Mouse (Mus musculus) neural tube, postnatal 0 days (tissue): Measurements from ENCODE around the gene Klhl11. TPM values are rescaled to one million over a fixed set of nuclear protein-coding genes. Genes with fewer than 3 reads are reported as not detected.

Source experiments
- microRNA-seq: library from miRNA; unstranded; fragments of <30 nt; microRNA quantifications from one replicate; pipeline ENCODE4, GENCODE M21; 2016
- polyA plus RNA-seq: library from polyadenylated mRNA; unstranded; fragments of >200 nt; fragmentation: Nextera tagmentation; extraction: Ambion mirVana; gene quantifications from 2 replicates; pipeline ENCODE4 v1.2.1, GENCODE M21; 2015

The Klhl11 gene
- polyA plus RNA-seq, result 8.3 and 8.5 TPM in 2 replicates

DNA sequence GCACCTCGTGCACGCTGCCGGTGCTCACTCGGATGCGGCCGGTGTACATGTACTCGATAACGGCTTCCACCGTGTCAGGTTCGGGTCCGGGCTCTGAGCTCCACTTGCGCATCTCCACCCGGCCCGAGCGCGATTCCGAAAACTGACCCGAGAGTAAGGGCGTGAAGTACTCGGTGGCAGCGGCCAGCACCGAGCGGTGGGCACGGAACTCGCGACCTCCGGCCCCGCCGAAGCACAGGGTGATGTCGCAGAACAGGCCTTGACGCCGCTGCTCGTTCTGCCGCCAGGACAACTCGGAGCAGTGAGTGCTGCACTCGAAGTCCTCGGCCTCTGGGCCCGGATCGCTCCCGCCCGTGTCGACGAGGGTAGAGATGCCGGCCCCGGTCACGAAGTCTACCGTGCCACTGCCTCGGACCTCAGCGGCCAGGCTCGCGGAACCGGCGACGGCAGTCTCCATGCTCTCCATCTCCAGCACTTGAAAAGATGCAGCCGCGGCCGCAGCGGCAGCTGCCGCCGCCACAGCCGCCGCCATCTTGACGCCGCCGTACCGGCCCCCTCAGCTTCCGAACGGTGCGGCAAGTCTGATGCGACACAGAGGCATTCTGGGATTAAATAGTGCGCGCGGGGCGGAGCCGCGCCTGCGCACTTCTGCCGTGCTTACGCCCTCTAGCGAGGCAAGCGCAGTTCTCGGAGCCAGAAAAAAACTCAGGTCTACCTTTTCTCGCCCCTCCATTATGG is at the start of gene Klhl11:
Gene Klhl11, minus strand, starts transcription at position 545 of the 738 bp plus-strand sequence.

GRCm38 (mm10) chr11:100441797-100442196 is 30.7 kb downstream of the Klhl11 start, which contains the start of the genes Nt5c3b and Klhl10:
Nt5c3b (minus strand) TSS chr11:100441808.
Klhl10 (plus strand) TSS chr11:100441917.

DNA sequence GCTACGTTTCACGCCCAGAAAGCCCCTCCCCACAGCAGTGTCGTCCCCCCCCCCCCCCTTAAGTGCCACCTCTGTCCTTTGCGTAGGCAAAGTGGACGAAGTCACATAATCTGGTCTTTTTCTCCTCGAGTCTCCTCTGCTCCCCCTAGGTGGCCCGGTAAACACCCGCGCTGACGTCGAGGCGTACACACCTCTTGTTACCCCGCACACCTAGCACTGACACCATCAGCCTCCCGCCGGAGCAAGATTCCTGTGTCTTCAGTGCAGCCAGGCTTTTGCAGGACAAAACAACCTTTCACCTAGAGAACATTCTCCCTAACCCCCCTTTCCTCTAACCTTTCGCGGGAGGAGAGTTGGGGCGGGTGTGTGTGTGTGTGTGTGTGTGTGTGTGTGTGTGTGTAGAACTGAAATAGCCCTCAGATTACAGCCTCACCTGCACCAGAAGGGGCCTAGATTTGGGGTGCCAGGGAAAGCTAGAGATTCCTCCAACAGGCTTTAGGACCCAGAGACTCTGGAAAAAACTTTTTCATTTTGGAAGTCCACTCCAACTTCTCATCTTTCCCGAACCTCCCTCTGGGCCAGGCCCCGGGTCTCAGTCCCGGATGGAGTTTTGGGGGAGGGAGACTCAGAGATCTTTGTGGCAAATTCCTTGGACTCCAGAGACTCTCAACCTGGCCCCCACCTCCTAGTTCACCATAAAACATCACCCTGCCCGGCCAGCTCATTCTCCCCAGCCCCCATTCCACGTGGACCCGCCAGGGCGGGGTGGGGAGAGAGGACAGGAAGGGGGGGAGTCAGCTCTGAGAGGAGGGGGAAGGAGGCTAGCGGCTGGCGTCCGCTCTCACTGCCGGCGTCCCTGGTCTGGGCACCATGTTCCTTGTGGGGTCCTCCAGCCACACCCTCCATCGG is 57.4 kb downstream of the Klhl11 start, which contains the start of gene Fkbp10:
Gene Fkbp10, plus strand, starts transcription at position 784 of the 909 bp plus-strand sequence.

DNA sequence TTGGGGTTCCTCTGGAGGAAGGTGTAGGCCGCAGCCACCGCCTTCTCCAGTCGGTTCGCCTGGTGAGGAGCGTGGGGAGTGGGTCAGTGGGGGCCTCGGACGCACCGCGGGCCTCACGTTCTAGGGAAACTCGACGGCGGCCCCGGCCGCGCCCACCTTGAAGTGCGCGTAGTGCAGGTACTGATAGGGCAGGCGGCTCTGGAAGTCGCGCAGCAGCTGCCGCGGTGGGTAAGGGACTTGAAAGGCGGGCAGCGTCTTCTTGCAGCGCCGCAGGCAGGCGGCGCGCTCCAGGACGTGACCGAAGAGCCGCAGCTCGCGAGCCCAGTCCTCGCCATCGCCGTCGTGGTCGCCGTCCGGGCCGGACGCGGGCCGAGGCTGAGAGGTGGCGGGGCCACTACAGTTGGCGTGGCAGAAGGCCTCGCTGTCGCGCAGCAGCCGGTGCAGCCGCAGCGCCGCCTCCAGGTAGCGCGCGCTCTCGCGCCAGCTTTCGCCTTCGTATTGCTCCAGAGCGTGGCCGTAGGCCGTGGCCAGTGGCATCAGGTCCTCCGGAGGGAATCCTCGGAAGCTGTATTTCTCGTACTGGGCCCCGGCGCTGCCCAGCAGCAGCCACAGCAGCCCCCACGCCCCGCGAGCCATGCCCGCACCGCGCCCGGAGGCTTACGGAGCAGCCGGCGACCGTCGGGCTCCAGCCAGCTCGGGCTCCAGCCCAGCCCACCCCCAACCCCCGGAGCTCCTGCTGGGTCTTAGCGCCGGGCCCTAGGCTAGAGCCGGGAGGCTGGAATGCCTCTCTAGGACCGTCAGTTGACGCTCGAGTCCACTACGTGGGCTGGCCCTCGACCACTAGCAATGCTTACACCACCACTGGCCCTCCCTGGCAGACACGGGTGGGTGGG is 58.3 kb downstream of the Klhl11 start, which contains the start of gene P3h4:
Gene P3h4, minus strand, starts transcription at position 816 of the 893 bp plus-strand sequence.

Small RNAs within 50 kb of the gene (microRNA-seq; reads per million reads assigned to microRNA genes)
- not detected for gene Gm27374
- 0.87 reads per million for gene Mir7116

Other genes with a start within 250 kb of the Klhl11 start
- gene Krt16, start 223.8 kb downstream of the Klhl11 start, polyA plus RNA-seq, result not detected in 2 replicates
- gene Krt17, start 211.7 kb downstream of the Klhl11 start, polyA plus RNA-seq, result 1.7 and 3.1 TPM in 2 replicates
- gene Krt42, start 202.9 kb downstream of the Klhl11 start, polyA plus RNA-seq, result 0.17 and 0.25 TPM in 2 replicates
- gene Eif1, start 152.9 kb downstream of the Klhl11 start, polyA plus RNA-seq, result 1,292 and 1,377 TPM in 2 replicates
- gene Gast, start 138.3 kb downstream of the Klhl11 start, polyA plus RNA-seq, result 0.59 TPM in 1 of 2 replicates, not detected in the other
- 386 and 429 TPM in 2 replicates for gene Hap1, start 116.6 kb downstream of the Klhl11 start, polyA plus RNA-seq
- 30.2 and 33.8 TPM in 2 replicates for gene Jup, start 75.0 kb downstream of the Klhl11 start, polyA plus RNA-seq
- gene P3h4, start 57.9 kb downstream of the Klhl11 start, polyA plus RNA-seq, result 21.1 and 21.9 TPM in 2 replicates
- gene Fkbp10, start 57.0 kb downstream of the Klhl11 start, polyA plus RNA-seq, result 25.5 and 29.5 TPM in 2 replicates
- gene Nt5c3b, start 30.9 kb downstream of the Klhl11 start, polyA plus RNA-seq, result 99.7 and 103 TPM in 2 replicates
- 0.32 and 0.47 TPM in 2 replicates for gene Klhl10, start 30.8 kb downstream of the Klhl11 start, polyA plus RNA-seq
- gene Acly, start 55.3 kb upstream of the Klhl11 start, polyA plus RNA-seq, result 118 and 128 TPM in 2 replicates
- 1.3 and 2.2 TPM in 2 replicates for gene Ttc25, start 72.9 kb upstream of the Klhl11 start, polyA plus RNA-seq
- gene Cnp, start 102.2 kb upstream of the Klhl11 start, polyA plus RNA-seq, result 170 and 228 TPM in 2 replicates
- gene Nkiras2, start 146.5 kb upstream of the Klhl11 start, polyA plus RNA-seq, result 65.0 and 77.4 TPM in 2 replicates
- gene Dnajc7, start 147.4 kb upstream of the Klhl11 start, polyA plus RNA-seq, result 208 and 230 TPM in 2 replicates
- gene Zfp385c, start 219.7 kb upstream of the Klhl11 start, polyA plus RNA-seq, result 0.69 and 1.0 TPM in 2 replicates
- gene Dhx58, start 231.5 kb upstream of the Klhl11 start, polyA plus RNA-seq, result 2.3 and 2.5 TPM in 2 replicates
- gene Kat2a, start 239.7 kb upstream of the Klhl11 start, polyA plus RNA-seq, result 60.5 and 62.5 TPM in 2 replicates
- 0.37 TPM in 1 of 2 replicates, not detected in the other for gene Hspb9, start 241.1 kb upstream of the Klhl11 start, polyA plus RNA-seq